Mouse (Mus musculus) embryonic fibroblast, embryonic 13.5 days (primary cell): ENCODE measurements at regions not wholly inside any gene's neighbourhood (a gene's known extent, or its start where the extent isn't known, plus 50 kb on each side); places are given as distances from the start of the nearest gene placed in this dataset.

Experiments used
- CTCF ChIP-seq: IDR thresholded peaks from 2 replicates; pipeline ENCODE4 v1.5.1; 2011; ENCODE audit warnings: mild to moderate bottlenecking, control low read depth, low read length, moderate library complexity, borderline replicate concordance; ENCODE audit not compliant: insufficient read depth
- POLR2A ChIP-seq: IDR thresholded peaks from 2 replicates; pipeline ENCODE4 v1.6.1; 2011; ENCODE audit warnings: low read depth, mild to moderate bottlenecking, control low read depth, low read length, moderate library complexity

GRCm38 (mm10) chr5:112110306-112110969, 141.9 kb downstream of the Cryba4 start:
- TF ChIP-seq POLR2A: no peak
- no peak for TF ChIP-seq CTCF
